Mouse (Mus musculus) bone marrow, adult 2 months (tissue): ENCODE results near the gene Ctxn1.

ENCODE experiments used
- CTCF ChIP-seq: fragments of 200-500 bp; IDR thresholded peaks from 2 replicates; pipeline ENCODE4 v1.5.1; 2011; ENCODE audit warnings: low read length, control low read depth; ENCODE audit not compliant: control insufficient read depth, insufficient read depth
- POLR2A ChIP-seq: fragments of 200-500 bp; IDR thresholded peaks from 2 replicates; pipeline ENCODE4 v1.6.1; 2011; ENCODE audit warnings: low read depth, mild to moderate bottlenecking, control low read depth, low read length, borderline replicate concordance; ENCODE audit not compliant: control insufficient read depth

DNA sequence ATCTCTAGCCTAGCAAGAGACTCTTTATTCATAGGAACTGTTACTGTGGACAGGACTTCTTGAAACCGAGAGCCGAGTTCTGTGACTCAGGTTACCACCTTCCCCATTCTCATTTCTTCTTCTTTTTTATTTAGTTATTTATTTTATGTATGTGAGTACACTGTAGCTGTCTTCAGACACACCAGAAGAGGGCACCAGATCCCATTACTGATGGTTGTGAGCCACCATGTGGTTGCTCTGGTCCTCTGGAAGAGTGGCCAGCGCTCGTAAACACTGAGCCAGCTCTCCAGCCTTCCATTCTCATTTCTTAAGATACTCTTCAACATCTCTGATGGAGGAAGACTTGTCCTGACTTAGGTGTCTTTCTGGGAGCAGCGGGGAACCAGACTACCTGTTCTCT, 33.7 kb upstream of the Ctxn1 start:
- TF ChIP-seq POLR2A = no peak
- TF ChIP-seq CTCF = no peak
